Mouse (Mus musculus): ENCODE data around the gene Tedc2.

- TF ChIP-seq POLR2A (IDR thresholded peaks at IDR 0.05; ENCODE audit: low read depth, low read length), result no peak
- TF ChIP-seq CTCF (IDR thresholded peaks at IDR 0.05; ENCODE audit: extremely low read depth, insufficient read length, insufficient replicate concordance, low read depth, low read length), result no peak
Measured at GRCm38 (mm10) chr17:24167891-24168505, 52.7 kb downstream of the Tedc2 start.
